Mouse (Mus musculus) thymus, postnatal 36 days (tissue): ENCODE results near the gene Npas4.
"Not testable (repeated sequence)": the region's sequence is repeated elsewhere in the genome, so short reads cannot be mapped to it uniquely, and the experiment has no call there.

ENCODE experiments used
- DNase-seq, 2 experiments: peaks; one replicate each; pipeline ENCODE4 v3.0.0; 2022; ENCODE audit warnings: mixed read lengths in 2 of 2

Gene Npas4

GRCm38 (mm10) chr19:4990256-4990625 lies at the start of gene Npas4:
Gene Npas4, minus strand, starts transcription at chr19:4990316.
- DNase-seq, result no peak

DNA sequence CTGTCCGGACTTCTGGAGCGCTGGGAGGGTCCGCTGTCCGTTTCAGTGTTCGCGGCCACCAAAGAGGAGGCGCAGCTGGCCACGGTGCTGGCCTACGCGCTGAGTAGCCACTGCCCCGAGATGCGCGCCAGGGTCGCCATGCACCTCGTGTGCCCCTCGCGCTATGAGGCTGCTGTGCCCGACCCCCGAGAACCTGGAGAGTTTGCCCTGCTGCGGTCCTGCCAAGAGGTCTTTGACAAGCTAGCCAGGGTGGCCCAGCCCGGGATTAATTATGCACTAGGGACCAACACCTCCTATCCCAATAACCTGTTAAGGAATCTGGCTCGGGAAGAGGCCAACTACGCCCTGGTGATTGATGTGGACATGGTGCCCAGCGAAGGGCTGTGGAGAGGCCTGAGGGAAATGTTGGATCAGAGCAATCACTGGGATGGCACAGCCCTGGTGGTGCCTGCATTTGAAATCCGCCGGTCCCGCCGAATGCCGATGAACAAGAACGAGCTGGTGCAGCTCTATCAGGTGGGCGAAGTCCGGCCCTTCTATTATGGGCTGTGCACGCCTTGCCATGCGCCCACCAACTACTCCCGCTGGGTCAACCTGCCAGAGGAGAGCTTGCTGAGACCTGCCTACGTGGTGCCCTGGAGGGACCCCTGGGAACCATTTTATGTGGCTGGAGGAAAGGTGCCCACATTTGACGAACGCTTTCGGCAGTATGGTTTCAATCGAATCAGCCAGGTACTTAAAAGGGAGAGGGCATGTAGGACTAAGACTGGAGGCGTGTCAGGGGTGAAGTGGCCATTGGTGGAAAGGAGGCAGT lies 49.4 kb upstream of the Npas4 start:
- peak in 1 of 2 experiments; percentile 29 for DNase-seq

DNA sequence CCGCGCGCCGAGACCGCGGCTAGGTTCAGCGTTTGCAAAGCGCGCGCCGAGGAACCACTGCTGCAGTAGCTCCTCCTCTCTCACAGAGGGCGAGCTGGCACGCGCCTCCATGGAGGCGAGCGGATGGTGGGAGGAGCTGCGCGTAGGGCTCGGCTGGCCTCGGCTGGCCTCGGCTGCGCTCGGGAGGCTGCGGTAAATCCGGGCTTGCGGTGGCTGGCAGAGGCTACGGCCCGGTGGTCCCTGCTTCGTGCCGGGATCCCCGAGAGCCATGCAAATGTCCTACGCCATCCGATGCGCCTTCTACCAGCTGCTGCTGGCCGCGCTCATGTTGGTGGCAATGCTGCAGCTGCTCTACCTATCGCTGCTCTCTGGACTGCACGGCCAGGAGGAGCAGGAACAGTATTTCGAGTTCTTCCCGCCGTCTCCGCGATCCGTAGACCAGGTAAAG lies 48.6 kb upstream of the Npas4 start, which contains the start of the genes B4gat1 and AC124502.3:
Gene B4gat1 (plus strand): TSS at position 118 of the 448 bp plus-strand sequence.
Gene AC124502.3 (plus strand): TSS at position 183 of the 448 bp plus-strand sequence.
- peak; percentile 85 to 90 for DNase-seq

DNA sequence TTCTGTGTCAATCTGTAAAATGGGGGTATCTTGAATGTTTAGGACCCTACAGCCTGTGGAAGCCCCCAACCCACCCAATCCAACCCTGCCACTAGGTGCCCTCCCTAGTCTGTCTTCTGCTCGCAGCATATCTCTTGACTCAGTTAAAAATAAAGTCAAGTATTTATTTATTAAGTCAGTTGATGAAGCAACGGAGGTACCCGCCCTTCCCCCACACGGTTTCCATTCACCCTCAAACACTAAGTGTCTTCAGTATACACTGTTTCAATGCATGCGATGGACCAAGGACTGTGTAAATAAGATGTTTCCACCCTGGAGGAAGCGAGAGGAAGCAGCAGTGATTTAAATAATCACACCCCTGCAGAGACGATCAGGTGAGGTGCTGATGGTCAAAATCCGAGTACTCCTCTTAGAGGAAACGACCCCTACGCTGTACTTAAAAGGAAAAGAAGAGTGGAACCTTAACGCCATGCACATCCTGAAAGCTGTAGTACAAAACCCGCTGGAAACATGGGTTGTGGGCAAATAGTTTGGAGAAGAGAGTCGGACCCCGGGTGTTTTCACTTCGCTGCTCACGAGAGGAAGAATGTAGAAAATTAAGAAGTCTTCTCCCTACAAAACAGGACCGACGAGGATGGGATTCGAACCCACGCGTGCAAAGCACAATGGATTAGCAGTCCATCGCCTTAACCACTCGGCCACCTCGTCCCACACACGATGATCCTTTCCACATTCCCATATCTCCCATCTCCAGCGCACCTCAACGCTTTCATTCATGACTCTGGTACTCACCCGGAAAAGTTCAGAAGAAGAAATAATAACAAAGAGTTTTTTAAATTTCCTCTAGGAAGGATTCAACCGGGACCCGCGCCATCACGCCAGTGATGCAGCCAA lies 47.8 kb upstream of the Npas4 start:
- DNase-seq, result peak; percentile 52 to 58

- no peak for DNase-seq
Observed at GRCm38 (mm10) chr19:5036577-5036976, 46.5 kb upstream of the Npas4 start.

DNA sequence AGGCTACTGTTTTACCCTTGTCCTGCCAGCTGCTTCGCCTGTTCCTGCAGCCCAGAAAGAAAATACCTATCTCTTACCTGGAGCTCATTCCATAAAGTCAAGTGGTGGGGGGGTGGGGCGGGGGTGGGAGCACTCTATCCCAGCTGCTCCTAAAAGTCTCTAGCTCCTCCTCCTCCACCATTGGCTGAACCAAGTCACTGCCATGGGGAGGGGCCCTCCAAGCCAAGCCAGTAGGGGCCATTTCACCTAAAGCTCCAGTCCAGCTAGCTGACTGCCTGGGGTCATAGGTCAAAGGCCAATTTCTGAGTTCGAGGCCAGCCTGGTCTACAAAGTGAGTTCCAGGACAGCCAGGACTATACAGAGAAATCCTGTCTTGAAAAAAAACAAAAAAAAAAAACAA lies 42.6 kb upstream of the Npas4 start:
- DNase-seq, result no peak

DNA sequence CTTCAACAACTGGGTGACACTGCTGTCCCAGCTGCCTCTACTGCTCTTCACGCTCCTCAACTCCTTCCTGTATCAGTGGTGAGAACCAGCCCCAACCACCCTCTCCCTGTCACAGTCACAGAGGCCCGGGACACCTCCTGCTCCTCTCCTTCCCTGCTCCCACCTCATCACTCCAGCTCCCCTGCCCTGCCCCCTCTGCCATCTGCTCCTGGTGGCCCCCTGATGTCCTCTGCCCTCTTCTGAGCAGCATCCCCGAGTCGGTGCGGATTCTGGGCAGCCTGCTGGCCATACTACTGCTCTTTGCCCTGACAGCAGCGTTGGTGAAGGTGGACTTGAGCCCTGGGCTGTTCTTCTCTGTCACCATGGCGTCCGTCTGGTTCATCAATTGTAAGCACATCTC lies 36.0 kb upstream of the Npas4 start:
- DNase-seq, result no peak

- DNase-seq, result peak; percentile 85 to 89
Observed at GRCm38 (mm10) chr19:5023621-5024479, 33.7 kb upstream of the Npas4 start, which contains the start of gene Slc29a2. Gene Slc29a2, plus strand, starts transcription at chr19:5023860.

DNA sequence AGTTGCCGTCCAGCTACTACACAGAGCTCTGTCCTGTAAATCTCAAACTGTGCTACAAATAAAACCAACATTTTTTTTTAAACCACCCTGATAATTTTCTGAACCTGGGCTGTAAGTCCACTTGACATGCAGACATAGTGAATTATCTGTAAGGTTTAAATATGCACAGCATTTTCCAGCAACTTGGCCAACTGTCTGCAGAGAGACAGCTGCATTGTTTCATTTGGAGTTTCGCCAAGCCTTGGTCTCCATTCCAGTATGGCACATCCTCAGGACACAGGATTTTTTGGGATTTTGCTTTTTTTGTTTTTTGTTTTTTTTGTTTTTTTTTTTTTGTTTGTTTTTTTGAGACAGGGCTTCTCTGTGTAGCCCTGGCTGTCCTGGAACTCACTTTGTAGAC lies 31.3 kb upstream of the Npas4 start:
- no peak for DNase-seq

DNA sequence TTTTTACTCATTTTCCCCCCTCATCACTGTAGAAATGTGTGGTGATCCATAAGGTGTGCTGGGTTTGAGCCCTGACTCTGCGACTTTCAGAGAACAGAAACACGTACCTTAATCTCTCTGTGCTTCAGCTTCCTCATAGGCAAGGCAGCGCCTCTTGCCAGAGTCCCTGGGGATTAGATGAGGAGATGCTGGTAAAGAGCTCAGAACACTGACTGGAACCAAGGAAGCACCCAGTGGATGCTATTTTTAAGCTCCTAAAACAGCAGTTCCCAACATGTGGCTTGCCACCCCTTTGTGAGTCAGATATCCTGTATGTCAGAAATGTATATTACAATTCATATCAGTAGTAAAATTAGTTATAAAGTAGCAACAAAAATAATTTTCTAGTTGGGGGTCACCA lies 28.1 kb upstream of the Npas4 start:
- no peak for DNase-seq

DNA sequence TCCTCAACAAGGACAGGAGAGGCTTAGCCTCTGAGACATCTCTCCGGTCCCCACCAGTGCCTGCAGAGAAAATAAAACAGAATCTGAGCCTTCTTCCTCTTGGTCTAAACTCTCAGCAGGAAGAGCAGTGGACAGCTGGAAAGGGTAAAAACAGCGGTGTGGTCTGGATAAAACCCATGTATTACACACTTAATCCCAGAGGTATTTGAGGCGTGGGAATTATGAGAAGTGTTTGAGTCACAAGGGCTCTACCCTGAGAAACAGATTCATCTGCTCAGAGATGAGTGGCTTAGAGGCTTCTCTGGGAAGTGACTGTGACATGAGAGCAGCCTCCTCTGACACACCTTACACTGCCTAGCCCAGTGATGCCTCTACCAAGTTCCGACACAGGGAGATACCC lies 27.5 kb upstream of the Npas4 start:
- DNase-seq, result no peak

- DNase-seq, result peak; percentile 69 to 74
Observed at GRCm38 (mm10) chr19:5016782-5017181, 26.7 kb upstream of the Npas4 start.

GRCm38 (mm10) chr19:5016221-5016742 lies 26.2 kb upstream of the Npas4 start:
- no peak for DNase-seq

GRCm38 (mm10) chr19:5014961-5015398 lies 24.9 kb upstream of the Npas4 start:
- no peak for DNase-seq

DNA sequence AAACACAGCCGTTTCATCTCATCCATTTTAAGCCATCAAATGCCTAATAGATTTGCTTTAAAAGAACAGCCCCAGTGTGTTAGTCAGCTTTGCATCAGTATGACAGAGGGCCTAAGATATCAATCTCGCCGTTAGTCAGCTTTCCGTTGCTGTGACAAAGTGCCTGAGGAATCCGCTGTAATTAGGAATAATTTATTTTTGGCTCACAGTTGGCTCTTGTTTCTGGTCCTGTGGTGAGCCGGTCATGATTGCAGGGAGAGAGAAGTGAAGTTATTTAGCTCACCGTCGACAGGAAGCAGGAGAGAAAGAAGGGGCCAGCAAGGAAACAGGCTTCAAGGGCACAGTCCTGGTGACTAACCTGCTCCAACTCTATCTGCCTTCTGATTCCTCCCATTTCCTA lies 23.0 kb upstream of the Npas4 start:
- no peak for DNase-seq

DNA sequence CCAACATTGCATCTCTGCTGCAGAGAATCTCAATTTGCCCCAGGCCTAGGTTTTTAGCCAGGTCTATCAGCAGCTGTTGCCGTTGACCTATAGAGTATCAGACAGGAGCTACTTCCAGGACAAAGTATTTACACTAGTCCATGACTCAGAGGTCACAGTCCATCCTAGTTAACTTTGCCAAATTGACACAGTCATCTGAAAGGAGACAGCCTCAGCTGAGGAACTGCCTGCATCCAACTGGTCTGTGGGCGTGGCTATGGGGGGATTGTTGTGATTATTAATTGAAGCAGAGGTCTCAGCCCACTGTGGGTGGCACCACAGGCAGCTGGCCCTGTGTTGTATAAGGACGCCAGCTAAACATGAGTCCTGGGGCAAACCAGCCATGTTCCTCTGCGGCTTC lies 14.8 kb upstream of the Npas4 start:
- DNase-seq, result no peak

DNA sequence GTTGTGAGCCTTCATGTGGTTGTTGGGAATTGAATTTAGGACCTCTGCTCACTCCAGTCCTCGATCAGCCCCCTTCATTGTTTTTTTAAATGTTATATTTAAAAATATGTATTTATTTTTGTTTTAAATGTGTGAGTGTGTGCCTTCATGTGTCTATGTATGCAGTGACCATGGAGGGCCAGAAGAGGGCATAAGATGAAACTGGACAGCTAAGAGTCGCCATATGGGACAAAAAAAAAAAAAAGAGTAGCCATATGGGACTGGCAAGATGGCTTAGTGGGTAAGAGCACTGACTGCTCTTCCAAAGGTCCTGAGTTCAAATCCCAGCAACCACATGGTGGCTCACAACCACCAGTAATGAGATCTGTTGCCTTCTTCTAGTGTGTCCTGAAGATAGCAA lies 13.5 kb upstream of the Npas4 start:
- not testable (repeated sequence) for DNase-seq

GRCm38 (mm10) chr19:5001666-5002406 lies 11.7 kb upstream of the Npas4 start:
- DNase-seq, result peak; percentile 72 to 86

DNA sequence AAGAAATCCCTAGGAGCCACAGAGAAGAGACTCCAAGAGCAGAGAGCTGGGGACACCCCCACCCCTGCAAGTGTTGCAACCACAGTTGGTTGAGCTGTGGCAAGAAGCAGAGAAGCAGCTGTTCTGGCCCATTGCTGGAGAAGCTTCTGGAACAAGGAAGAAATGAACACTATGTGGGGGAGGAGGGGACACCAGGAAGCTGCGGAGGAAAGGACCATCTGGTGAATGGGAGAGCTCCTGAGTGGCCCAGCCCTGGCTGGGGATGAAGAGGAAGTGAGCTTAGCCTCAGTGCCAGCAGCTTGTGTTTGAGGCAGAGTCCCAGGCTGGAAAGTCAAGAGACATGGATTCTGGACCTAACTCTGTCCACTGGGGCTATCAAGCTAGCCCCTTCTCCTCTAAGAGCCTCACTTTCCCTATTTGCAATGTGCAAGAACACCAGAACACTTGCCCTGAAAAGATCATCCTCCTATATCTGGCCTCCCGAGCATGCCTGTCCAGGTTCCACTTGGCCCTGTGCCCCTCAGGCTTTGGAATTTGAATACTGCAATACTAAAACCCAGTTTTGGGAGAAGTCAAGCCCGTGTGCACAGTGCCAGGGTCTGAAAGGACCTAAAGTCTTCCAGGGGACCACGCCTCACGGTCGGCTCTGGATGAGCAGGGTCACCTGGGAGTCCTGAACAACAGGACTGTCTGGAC lies 9.5 kb upstream of the Npas4 start:
- DNase-seq, result no peak

DNA sequence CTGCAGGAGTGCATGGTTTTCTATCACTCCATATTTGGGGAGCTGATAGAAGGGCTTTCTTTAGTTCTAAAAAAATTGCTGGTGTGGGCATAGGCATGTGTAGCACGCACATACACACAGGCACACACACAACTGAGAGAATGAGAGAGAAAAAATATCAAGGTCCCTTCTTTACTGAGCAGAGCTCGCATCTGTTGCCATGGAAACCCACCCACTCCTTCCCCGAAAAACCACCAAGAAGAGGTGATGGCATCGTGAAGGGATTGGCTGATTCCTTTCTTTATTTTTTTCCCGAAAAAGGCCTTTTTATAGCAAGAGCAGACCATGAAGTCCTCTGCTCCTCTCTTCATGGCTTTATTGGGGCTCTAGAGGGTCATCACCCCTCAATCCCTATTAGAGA lies 3.9 kb upstream of the Npas4 start:
- no peak for DNase-seq

DNA sequence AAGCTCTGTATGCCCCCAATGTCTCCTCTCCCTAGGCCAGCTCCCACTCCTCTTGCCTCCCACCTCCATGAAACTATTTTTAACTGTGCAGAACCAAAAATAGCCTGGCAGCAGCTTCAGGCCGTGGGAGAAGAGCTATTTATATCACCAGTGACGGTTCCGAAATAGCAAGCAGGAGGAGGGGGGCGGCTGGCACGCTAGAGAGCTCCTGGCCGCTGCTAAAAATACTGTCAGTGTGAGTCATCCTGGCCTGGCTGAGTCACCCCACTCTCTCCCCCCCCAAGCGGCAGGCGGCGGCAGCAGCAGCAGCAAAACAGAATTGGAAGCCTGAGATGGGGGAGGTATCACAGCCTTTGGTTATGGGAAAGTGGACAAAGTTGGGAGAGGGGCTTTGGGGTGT lies 2.8 kb upstream of the Npas4 start:
- no peak for DNase-seq
